Mouse (Mus musculus): ENCODE data around the gene Lag3. TPM values are rescaled to one million over a fixed set of nuclear protein-coding genes. Genes with fewer than 3 reads are reported as not detected.
"Not testable (repeated sequence)": the region's sequence is repeated elsewhere in the genome, so short reads cannot be mapped to it uniquely, and the experiment has no call there.

Lag3 gene
- polyA plus RNA-seq, 1 experiment from 2014 or later, result 2.1 TPM

DNA sequence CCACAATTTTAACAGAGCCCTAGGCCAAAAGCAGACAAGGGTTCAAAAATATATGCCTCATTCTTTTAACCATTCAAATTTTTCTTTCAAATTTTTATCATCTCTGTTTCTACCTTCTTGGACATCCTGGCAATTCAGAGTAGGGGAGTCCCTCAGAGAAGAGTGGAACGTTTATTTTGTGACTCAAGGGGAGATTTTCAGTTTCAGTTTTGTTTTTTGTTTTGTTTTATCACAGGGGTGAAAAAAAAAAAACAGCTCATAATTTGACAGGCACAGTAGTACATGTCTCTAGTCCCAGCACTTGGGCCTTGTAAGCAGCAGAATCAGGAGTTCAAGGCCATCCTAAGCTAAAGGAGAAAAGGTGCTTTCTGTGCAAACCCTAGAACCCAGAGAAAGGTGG is 3.7 kb downstream of the Lag3 start:
- H3K4me2 ChIP-seq (replicated peaks), result no peak overlapping the region
- peaks cover 26% of the 10 kb centered on the region for H3K4me1 ChIP-seq
- H3K36me3 ChIP-seq, result no peaks in the 10 kb centered on the region
- no peaks in the 10 kb centered on the region for H3K9me3 ChIP-seq (replicated peaks)
- H3K27me3 ChIP-seq, result peaks cover 20% of the 10 kb centered on the region
- ATAC-seq (ENCODE audit: low FRiP score), result no peak
- H3K27ac ChIP-seq, result no peak overlapping the region
- no peak overlapping the region for H3K4me3 ChIP-seq
- 87% methylated on average over 1 of the region's 1 CpGs for WGBS
- H3K9ac ChIP-seq, result no peak overlapping the region

DNA sequence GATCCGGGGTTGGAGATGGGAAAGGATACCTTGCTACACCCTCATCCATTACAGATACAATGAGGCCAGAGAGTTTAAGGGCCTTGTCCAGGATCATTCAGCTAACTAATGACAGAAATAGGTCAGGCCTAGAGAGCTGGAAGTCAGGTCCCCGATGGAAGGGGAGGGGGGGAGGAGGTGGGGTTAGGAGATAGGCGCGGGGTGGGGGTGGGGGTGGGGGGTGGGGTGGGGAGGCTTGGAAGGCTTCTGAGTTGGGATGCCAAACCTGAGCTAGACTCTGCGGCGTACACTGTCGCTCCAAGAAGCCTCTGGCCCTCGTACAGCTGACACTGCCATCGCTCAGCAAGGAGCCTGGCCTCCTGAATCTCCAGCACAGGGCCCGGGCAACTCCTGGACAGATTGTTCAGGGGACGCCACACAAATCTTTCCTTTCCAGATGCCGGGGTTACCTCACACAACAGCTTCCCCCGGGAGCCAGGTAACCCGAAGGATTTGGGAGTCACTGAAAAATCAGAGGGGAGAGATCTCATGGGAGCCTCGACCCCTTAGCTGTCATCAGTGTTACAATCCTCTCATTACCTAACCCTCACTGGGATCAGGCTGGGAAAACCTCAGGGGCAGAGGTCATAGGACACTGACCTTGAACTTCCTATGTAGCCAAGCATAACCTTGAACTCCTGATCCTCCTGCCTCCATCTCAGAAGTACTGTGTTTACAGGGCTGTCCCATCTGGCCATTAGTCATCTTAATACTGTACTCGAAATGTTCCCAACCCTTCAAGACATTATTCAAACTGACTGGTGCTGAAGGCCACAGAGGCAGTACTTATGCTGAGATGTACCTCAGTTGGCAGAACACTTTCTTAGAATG is 6.3 kb downstream of the Lag3 start:
- WGBS, result 32% methylated on average over 16 of the region's 16 CpGs
- H3K4me3 ChIP-seq, result 0 out of 2 replicates have a peak overlapping the region, but pooled peaks have one; percentile 37
- peak; percentile 12; the same call in 1 of the 2 replicates for ATAC-seq (ENCODE audit: low FRiP score)
- no peaks in the 10 kb centered on the region for H3K36me3 ChIP-seq
- H3K27ac ChIP-seq, result peak overlapping the region; percentile 99
- H3K4me2 ChIP-seq (replicated peaks), result peak overlapping the region; percentile 66
- H3K9ac ChIP-seq, result peak overlapping the region; percentile 69
- H3K4me1 ChIP-seq, result peaks cover 23% of the 10 kb centered on the region
- H3K9me3 ChIP-seq (replicated peaks), result no peaks in the 10 kb centered on the region
- peaks cover 15% of the 10 kb centered on the region for H3K27me3 ChIP-seq

DNA sequence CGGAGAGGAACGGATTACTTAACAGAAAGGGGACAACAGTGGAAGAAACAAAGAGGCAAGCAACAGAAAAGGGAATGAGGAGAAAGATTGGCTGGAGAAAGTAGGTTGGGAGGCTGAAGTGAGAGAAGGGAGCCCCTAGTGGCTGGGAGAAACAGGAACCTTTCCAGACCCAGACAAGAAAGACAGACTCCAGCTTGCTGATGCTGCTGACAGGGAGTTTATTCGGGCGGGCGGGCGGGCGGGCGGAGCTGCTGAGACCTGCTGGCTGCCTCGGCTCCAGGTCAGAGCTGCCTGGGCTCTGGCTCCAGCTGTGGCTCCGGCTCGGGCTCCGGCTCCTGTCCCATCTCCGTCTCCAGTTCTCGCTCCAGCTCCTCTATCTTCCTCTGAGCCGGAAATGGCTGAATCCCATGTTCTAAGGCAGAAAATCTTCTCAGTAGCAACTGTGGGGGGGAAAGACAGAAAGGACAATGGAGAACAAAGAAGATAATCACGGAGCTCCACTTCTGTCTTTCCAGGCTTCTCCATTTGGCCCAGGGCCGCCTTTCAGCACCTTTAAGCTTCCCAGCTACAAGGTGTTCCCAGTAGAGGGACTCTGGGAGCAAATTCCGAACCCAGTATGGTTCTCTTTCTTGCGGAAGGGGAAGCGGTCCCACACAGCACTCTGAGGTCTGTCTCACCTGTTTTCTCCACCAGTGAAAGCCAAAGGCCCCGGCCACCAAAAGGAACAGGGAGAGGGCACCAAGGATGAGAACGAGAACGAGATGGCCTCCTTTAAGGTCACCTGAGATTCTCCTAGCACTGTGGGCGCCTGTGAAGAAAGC is 7.1 kb downstream of the Lag3 start:
- H3K9ac ChIP-seq, result peak overlapping the region; percentile 69
- 7% methylated on average over 24 of the region's 24 CpGs for WGBS

DNA sequence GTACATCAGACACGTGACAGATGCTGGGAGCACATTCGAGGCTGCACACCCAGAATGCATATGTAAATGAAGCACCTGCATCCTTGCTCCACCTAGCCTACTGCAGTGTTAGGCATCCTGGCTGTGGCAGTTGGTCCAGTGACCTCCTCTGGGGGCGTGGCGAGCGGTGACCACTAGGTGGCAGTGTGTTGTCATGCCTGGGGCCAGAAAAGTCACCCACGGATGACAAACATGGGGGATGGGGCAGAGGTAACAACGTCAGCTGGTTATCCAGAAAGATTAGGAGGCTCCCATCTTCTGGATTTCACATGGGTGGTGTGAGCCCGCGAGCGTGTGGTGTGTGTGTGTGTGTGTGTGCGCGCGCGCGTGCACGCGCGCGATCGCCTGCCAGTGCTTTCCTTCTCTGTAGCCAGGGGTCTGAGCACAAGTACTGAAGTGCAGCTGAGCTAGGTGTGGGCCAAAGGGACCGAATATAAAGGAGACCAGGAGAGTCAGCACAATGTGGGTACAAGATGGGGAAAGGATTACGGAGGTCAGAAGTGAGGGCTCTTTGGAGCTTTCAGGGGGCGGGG is 7.8 kb downstream of the Lag3 start:
- 0% methylated on average over 23 of the region's 23 CpGs for WGBS
- peak overlapping the region; percentile 99 for H3K27ac ChIP-seq
- peaks cover 15% of the 10 kb centered on the region for H3K4me1 ChIP-seq
- H3K36me3 ChIP-seq, result no peaks in the 10 kb centered on the region
- H3K9me3 ChIP-seq (replicated peaks), result no peaks in the 10 kb centered on the region
- peak overlapping the region; percentile 37 for H3K4me3 ChIP-seq
- peak overlapping the region; percentile 66 for H3K4me2 ChIP-seq (replicated peaks)
- 0 out of 2 replicates have a peak, but pooled peaks cover 6% of the 10 kb centered on the region for H3K27me3 ChIP-seq
- peak; percentile 89 for ATAC-seq (ENCODE audit: low FRiP score)
- peak overlapping the region; percentile 69 for H3K9ac ChIP-seq

More for the DNA sequence above, 7.1 kb downstream of the Lag3 start:
- H3K4me3 ChIP-seq, result peak overlapping the region; percentile 37
- H3K27me3 ChIP-seq, result 0 out of 2 replicates have a peak, but pooled peaks cover 6% of the 10 kb centered on the region
- no peaks in the 10 kb centered on the region for H3K36me3 ChIP-seq
- ATAC-seq (ENCODE audit: low FRiP score), result peak; percentile 79
- peaks cover 15% of the 10 kb centered on the region for H3K4me1 ChIP-seq
- H3K9me3 ChIP-seq (replicated peaks), result no peaks in the 10 kb centered on the region
- H3K4me2 ChIP-seq (replicated peaks), result peak overlapping the region; percentile 66
- H3K27ac ChIP-seq, result peak overlapping the region; percentile 99

DNA sequence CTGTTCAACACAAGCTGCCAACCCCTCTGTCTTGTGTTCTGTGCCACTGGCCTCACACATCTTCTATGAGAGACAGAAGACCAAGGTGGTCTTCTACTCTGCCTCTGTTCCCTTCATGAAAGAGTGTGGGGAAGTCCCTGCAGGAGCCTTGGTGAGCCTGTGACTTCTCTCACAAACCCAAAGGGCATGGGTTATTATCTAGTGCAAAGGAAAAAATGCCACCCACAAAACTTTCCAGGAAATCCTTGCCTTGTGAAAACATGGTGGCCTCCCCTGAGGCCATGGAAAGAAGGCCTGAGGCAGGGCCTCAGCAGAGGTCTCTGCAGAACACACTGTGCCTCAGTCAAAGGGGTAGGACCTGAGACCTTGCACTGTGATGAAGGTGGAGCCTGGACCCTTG is 9.7 kb downstream of the Lag3 start:
- ATAC-seq (ENCODE audit: low FRiP score), result no peak
- Histone ChIP-seq H3K4me3 (no peak overlapping the region), H3K9ac (no peak overlapping the region), H3K4me1 (peaks cover 15% of the 10 kb centered on the region), H3K9me3 (replicated peaks) (no peaks in the 10 kb centered on the region), H3K4me2 (replicated peaks) (no peak overlapping the region), H3K27me3 (no peaks in the 10 kb centered on the region), H3K36me3 (no peaks in the 10 kb centered on the region), H3K27ac (no peak overlapping the region)

DNA sequence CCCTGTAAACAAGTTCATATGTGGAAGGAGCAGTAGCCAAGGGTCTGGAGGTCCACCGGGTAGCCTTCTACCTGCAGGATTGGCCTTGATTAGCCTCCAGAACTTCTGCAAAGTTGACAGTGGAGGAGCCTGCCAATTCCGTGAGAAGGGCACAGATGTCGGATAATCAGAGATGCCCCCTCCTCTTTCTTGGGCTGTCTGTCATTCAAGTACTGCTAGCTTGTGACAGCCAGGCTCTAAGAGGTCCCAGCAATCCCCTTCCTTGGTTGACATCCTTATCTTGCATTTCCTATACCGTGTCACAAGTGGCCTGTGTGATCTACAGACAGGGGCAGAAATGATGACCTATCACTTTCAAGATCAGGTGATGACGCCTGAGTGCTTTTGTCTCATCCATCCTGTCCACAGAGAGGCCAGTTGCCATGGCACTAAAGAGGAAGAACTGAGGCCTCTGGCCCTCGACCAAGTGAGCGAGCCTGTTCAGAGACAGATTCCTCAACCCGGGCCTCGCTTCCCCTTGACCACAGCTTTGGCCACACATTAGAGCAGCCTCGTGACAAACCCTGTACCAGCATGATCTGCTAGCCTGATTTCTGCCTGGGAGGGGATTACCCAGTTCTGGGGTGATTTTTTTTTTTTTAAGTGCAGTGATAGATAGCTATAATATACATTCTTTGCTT is 10.6 kb downstream of the Lag3 start:
- H3K4me1 ChIP-seq, result peaks cover 15% of the 10 kb centered on the region
- H3K27ac ChIP-seq, result no peak overlapping the region
- 55% methylated on average over 10 of the region's 10 CpGs for WGBS
- no peaks in the 10 kb centered on the region for H3K36me3 ChIP-seq
- no peak overlapping the region for H3K9ac ChIP-seq
- H3K4me3 ChIP-seq, result no peak overlapping the region
- ATAC-seq (ENCODE audit: low FRiP score), result no peak
- H3K9me3 ChIP-seq (replicated peaks), result no peaks in the 10 kb centered on the region
- H3K4me2 ChIP-seq (replicated peaks), result no peak overlapping the region
- H3K27me3 ChIP-seq, result no peaks in the 10 kb centered on the region

DNA sequence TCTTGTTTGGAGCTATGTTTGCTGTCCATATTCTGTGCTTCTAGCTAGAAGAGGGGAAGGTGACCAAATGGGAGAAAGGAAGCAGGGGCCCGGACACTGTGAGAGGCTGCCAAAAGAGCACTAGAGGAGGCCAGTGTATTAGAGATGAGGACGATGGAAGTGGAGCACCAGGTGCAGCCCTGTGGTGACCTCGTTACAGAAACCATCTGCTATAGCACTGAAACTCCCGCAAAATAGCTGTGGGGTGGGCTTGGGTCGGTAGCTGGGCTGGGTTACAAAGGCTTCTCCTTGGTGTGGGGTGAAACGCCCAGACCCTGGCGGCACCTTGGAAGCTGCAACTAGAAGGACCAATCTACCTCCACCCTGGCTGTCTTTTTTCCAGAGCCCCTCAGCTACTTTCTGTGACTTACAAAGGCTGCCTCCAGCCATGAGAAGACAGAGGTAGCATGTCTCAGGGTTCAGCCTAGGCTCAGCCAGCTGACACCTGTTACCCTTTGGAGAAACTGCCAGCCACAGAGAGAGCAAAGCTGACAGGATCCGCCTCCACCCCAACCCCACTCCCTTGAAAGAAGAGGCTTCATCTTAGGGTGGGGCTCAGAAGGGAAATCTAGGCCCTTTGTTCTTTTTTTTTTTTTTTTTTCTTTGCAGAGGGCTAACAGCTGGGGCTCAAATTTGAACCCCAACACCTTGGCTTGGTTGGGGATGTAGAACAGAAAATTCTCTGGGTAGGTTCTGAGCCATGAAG is 11.3 kb downstream of the Lag3 start:
- Histone ChIP-seq H3K36me3 (no peaks in the 10 kb centered on the region), H3K27ac (no peak overlapping the region), H3K4me2 (replicated peaks) (no peak overlapping the region), H3K4me3 (no peak overlapping the region), H3K9me3 (replicated peaks) (no peaks in the 10 kb centered on the region), H3K4me1 (peaks cover 10% of the 10 kb centered on the region), H3K9ac (no peak overlapping the region), H3K27me3 (no peaks in the 10 kb centered on the region)
- no peak for ATAC-seq (ENCODE audit: low FRiP score)
- WGBS, result 58% methylated on average over 8 of the region's 8 CpGs

DNA sequence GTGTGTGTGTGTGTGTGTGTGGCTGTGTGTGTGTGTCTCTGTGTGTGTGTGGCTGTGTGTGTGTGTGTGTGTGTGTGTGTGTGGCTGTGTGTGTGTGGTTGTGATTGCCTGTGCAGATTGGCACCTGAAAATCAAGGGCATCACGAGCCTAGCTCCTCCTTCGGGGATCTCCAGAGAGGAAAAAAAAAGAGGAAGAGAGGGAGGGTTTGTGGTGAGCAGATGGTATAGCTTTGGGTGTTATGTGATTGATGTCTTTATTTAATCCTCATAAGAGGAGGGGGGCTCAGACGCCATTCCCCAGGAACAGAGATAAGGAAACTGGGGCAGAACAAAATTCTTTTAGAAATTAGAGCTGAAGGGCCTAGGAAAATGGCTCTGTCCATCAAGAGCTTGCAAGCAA is 13.1 kb downstream of the Lag3 start:
- 67% methylated on average over 3 of the region's 3 CpGs for WGBS
- no peak for ATAC-seq (ENCODE audit: low FRiP score)
- Histone ChIP-seq H3K9ac (no peak overlapping the region), H3K27ac (no peak overlapping the region), H3K36me3 (no peaks in the 10 kb centered on the region), H3K4me1 (no peaks in the 10 kb centered on the region), H3K4me3 (no peak overlapping the region), H3K4me2 (replicated peaks) (no peak overlapping the region), H3K9me3 (replicated peaks) (no peaks in the 10 kb centered on the region), H3K27me3 (no peaks in the 10 kb centered on the region)

DNA sequence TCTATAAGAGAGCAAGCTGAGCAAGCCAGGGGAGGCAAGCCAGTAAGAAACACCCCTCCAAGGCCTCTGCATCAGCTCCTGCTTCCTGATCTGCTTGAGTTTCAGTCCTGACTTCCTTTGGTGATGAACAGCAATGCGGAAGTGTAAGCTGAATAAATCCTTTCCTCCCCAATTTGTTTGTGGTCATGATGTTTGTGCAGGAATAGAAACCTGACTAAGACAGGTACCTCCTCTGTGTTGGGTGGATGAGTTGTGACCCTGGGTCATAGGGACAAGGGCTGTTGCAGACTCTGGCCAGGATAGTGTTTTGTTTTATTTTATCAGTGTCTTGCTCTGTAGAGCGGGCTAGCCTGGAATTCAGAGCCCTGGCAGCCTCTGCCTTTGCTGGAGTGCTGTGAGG is 17.4 kb downstream of the Lag3 start:
- not testable (repeated sequence) for H3K4me1 ChIP-seq; H3K27ac ChIP-seq; H3K4me2 ChIP-seq (replicated peaks); H3K9ac ChIP-seq; ATAC-seq (ENCODE audit: low FRiP score); H3K27me3 ChIP-seq; H3K36me3 ChIP-seq; H3K4me3 ChIP-seq; H3K9me3 ChIP-seq (replicated peaks)
- 93% methylated on average over 2 of the region's 2 CpGs for WGBS

DNA sequence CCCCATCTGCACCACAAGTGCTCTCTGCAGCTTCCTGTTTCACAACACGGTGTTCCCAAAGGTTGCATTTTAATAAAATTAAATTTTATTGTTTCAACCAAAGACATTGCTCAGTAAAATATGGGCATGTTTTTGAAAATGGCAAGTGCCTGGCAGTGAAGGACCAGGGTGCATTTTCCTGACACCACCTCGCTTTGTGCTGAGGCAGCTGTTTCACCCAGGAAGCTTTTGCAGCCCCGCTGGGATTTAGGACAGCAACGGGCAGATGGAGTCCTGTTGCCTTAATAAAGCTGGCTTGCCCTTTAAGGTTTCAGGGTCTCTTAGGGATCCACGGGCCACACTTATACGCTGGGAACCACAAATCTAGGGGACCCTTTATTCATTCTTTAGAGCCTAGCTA is 20.5 kb downstream of the Lag3 start:
- no peak overlapping the region for H3K4me3 ChIP-seq
- no peak for ATAC-seq (ENCODE audit: low FRiP score)
- 71% methylated on average over 6 of the region's 6 CpGs for WGBS
- no peaks in the 10 kb centered on the region for H3K36me3 ChIP-seq
- no peak overlapping the region for H3K9ac ChIP-seq
- H3K4me1 ChIP-seq, result no peaks in the 10 kb centered on the region
- H3K4me2 ChIP-seq (replicated peaks), result no peak overlapping the region
- H3K9me3 ChIP-seq (replicated peaks), result no peaks in the 10 kb centered on the region
- no peak overlapping the region for H3K27ac ChIP-seq
- H3K27me3 ChIP-seq, result no peaks in the 10 kb centered on the region

DNA sequence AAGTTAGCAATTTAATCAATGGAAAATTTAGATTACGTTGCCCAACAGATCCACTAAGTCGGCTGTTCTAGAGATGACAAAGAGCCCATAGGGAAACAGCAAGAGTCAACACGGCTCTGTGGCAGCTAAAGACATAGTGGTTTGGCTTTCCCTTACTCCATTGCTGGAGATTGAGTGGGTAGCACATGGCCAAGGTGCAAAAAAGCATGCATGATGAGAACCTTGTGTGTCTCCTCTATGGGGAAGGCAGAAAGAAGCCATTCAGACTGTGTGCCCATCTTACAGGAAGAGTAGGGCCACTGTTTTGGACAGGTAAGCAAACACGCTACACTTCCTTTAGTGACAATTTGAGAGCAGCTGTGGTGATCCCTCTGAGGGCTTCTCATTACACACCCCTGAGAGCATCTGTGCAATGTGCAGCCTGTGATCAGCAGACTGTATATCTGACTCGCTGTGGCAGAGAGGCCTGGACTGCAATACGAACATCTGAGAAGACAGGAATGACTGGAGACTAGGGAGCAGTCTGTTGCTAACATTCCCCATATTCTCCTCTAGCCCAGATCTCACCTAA is 22.9 kb downstream of the Lag3 start:
- H3K4me1 ChIP-seq, result 0 out of 2 replicates have a peak, but pooled peaks cover 3% of the 10 kb centered on the region
- H3K27ac ChIP-seq, result no peak overlapping the region
- H3K36me3 ChIP-seq, result no peaks in the 10 kb centered on the region
- 92% methylated on average over 6 of the region's 6 CpGs for WGBS
- no peak overlapping the region for H3K4me3 ChIP-seq
- H3K9me3 ChIP-seq (replicated peaks), result no peaks in the 10 kb centered on the region
- H3K4me2 ChIP-seq (replicated peaks), result no peak overlapping the region
- H3K27me3 ChIP-seq, result no peaks in the 10 kb centered on the region
- H3K9ac ChIP-seq, result no peak overlapping the region
- no peak for ATAC-seq (ENCODE audit: low FRiP score)
